Mouse (Mus musculus) liver, embryonic 14.5 days (tissue): ENCODE measurements at regions not wholly inside any gene's neighbourhood (a gene's known extent, or its start where the extent isn't known, plus 50 kb on each side); places are given as distances from the start of the nearest gene placed in this dataset.

Experiments used
- ATAC-seq: fragments of 200-750 bp; cut with Nextera tagmentation; 2 replicates; pipeline ENCODE4 v1.8.0; 2017; ENCODE audit warnings: moderate number of reproducible peaks, mild to moderate bottlenecking, moderate library complexity; ENCODE audit not compliant: insufficient read depth
- DNase-seq, 3 experiments: peaks; one replicate each; pipeline ENCODE4 v3.0.0-alpha.2; 2012 to 2013; ENCODE audit warnings: low read depth in 3 of 3, low spot score in 3 of 3
- H3K27ac ChIP-seq: fragments of 300-500 bp; sonication (generic); 2 replicates; pipeline ENCODE4 v1.5.1; 2014; ENCODE audit warnings: moderate library complexity, mild to moderate bottlenecking, control low read depth, inconsistent platforms
- H3K27me3 ChIP-seq: fragments of 300-500 bp; sonication (generic); 2 replicates; pipeline ENCODE4 v1.6.1; 2014; ENCODE audit warnings: mild to moderate bottlenecking, low read length, moderate library complexity; ENCODE audit not compliant: control insufficient read depth, insufficient read depth
- H3K36me3 ChIP-seq: fragments of 300-500 bp; sonication (generic); replicated peaks from 2 replicates; pipeline ENCODE4 v1.6.1; 2014; ENCODE audit warnings: low read depth; ENCODE audit not compliant: control insufficient read depth, insufficient read depth
- H3K4me1 ChIP-seq, 2 experiments: fragments of 200-500 bp in 1 of 2; fragments of 300-500 bp in 1 of 2; sonication (generic) in 1 of 2; replicated peaks; 2 replicates each; pipeline ENCODE4 v1.6.1; 2012 to 2014; ENCODE audit warnings: antibody characterized with exemption in 1 of 2, inconsistent platforms in 1 of 2, low read length in 1 of 2; ENCODE audit not compliant: control insufficient read depth in 2 of 2, insufficient read depth in 2 of 2
- H3K4me2 ChIP-seq: fragments of 300-500 bp; sonication (generic); 2 replicates; pipeline ENCODE4 v1.6.1; 2014; ENCODE audit warnings: low read depth, mild to moderate bottlenecking, control low read depth, moderate library complexity
- H3K4me3 ChIP-seq, 2 experiments: fragments of 200-500 bp in 1 of 2; fragments of 300-500 bp in 1 of 2; sonication (generic) in 1 of 2; 2 replicates each; pipeline ENCODE4 v1.5.1; 2012 to 2014; ENCODE audit warnings: low read depth in 2 of 2, low read length in 2 of 2, mild to moderate bottlenecking in 2 of 2, control low read depth in 1 of 2, inconsistent platforms in 1 of 2, moderate library complexity in 1 of 2; ENCODE audit not compliant: insufficient read depth in 1 of 2
- H3K9ac ChIP-seq: fragments of 300-500 bp; sonication (generic); replicated peaks from 2 replicates; pipeline ENCODE4 v1.6.1; 2014; ENCODE audit warnings: mild to moderate bottlenecking, control low read depth, moderate library complexity
- H3K9me3 ChIP-seq: fragments of 300-500 bp; sonication (generic); 2 replicates; pipeline ENCODE4 v1.6.1; 2016; ENCODE audit warnings: low read length, mixed read lengths; ENCODE audit not compliant: control insufficient read depth
- CTCF ChIP-seq: IDR thresholded peaks from 2 replicates; pipeline ENCODE4 v1.5.1; 2016; ENCODE audit warnings: antibody characterized with exemption, low read depth, control low read depth
- EP300 ChIP-seq: IDR thresholded peaks from 2 replicates; pipeline ENCODE4 v1.6.1; 2016; ENCODE audit warnings: antibody characterized with exemption, low read depth
- WGBS: fragments of 180-500 bp; shearing (Covaris S2); extraction: QIAGEN DNeasy Blood & Tissue Kit; methylation state at CpG from one replicate; pipeline ENCODE4 v1.1.7; 2014; ENCODE audit not compliant: insufficient replicate concordance; 5-methylcytosine and 5-hydroxymethylcytosine counted together

GRCm38 (mm10) chr1:179873772-179874555 lies 70.5 kb upstream of the Ahctf1 start:
- TF ChIP-seq EP300 (no peak), CTCF (no peak)
- 51% methylated on average over 12 of the region's 12 CpGs for WGBS
- H3K9ac ChIP-seq = no peak overlapping the region
- H3K27me3 ChIP-seq = no peaks in the 10 kb centered on the region
- H3K4me2 ChIP-seq = no peak overlapping the region
- H3K27ac ChIP-seq = no peak overlapping the region
- DNase-seq (no peak), ATAC-seq (no peak)
- H3K9me3 ChIP-seq = no peaks in the 10 kb centered on the region
- no peaks in the 10 kb centered on the region for H3K4me1 ChIP-seq
- no peak overlapping the region for H3K4me3 ChIP-seq
- no peaks in the 10 kb centered on the region for H3K36me3 ChIP-seq

GRCm38 (mm10) chr1:179871961-179872360 lies 68.5 kb upstream of the Ahctf1 start:
- Histone ChIP-seq H3K9me3 (no peaks in the 10 kb centered on the region), H3K36me3 (no peaks in the 10 kb centered on the region), H3K4me3 (no peak overlapping the region), H3K4me2 (no peak overlapping the region), H3K4me1 (0 out of 4 replicates have a peak, but pooled peaks cover 0 to 2% of the 10 kb centered on the region in 2 experiments), H3K27me3 (no peaks in the 10 kb centered on the region), H3K9ac (no peak overlapping the region), H3K27ac (no peak overlapping the region)
- DNase-seq (no peak), ATAC-seq (no peak)
- TF ChIP-seq EP300 = no peak
- TF ChIP-seq CTCF = no peak
- WGBS = 68% methylated on average over 3 of the region's 3 CpGs

GRCm38 (mm10) chr1:179868656-179869055 lies 65.2 kb upstream of the Ahctf1 start:
- Histone ChIP-seq H3K27me3 (no peaks in the 10 kb centered on the region), H3K9ac (no peak overlapping the region), H3K4me1 (peaks cover 0 to 21% of the 10 kb centered on the region in 2 experiments; a peak in 3 of 4 replicates), H3K9me3 (no peaks in the 10 kb centered on the region), H3K4me3 (no peak overlapping the region), H3K4me2 (no peak overlapping the region), H3K36me3 (no peaks in the 10 kb centered on the region), H3K27ac (no peak overlapping the region)
- no peak for DNase-seq
- 72% methylated on average over 9 of the region's 9 CpGs for WGBS
- TF ChIP-seq CTCF (no peak), EP300 (no peak)
- ATAC-seq = no peak

GRCm38 (mm10) chr1:179867493-179867892 lies 64.0 kb upstream of the Ahctf1 start:
- no peak overlapping the region for H3K4me2 ChIP-seq
- no peak overlapping the region for H3K4me3 ChIP-seq
- WGBS = 49% methylated on average over 4 of the region's 4 CpGs
- no peaks in the 10 kb centered on the region for H3K9me3 ChIP-seq
- no peaks in the 10 kb centered on the region for H3K27me3 ChIP-seq
- no peak overlapping the region for H3K27ac ChIP-seq
- no peaks in the 10 kb centered on the region for H3K36me3 ChIP-seq
- DNase-seq (no peak), ATAC-seq (no peak)
- no peak overlapping the region for H3K9ac ChIP-seq
- peaks cover 0 to 26% of the 10 kb centered on the region in 2 experiments; a peak in 3 of 4 replicates for H3K4me1 ChIP-seq
- TF ChIP-seq EP300 = no peak
- TF ChIP-seq CTCF = no peak

GRCm38 (mm10) chr1:179866056-179866772 lies 62.7 kb upstream of the Ahctf1 start:
- H3K4me2 ChIP-seq = no peak overlapping the region
- H3K4me3 ChIP-seq = no peak overlapping the region
- no peak for DNase-seq
- H3K36me3 ChIP-seq = no peaks in the 10 kb centered on the region
- 58% methylated on average over 16 of the region's 16 CpGs for WGBS
- H3K27me3 ChIP-seq = no peaks in the 10 kb centered on the region
- H3K27ac ChIP-seq = no peak overlapping the region; the same call in 1 of the 2 replicates
- TF ChIP-seq CTCF = no peak
- no peak for TF ChIP-seq EP300
- H3K9me3 ChIP-seq = no peaks in the 10 kb centered on the region
- peaks cover 0 to 30% of the 10 kb centered on the region in 2 experiments; a peak in 3 of 4 replicates for H3K4me1 ChIP-seq
- no peak overlapping the region for H3K9ac ChIP-seq
- ATAC-seq = no peak
